Mouse (Mus musculus) pancreas, adult 10 weeks (tissue): ENCODE measurements around the gene Lrrc3b. TPM values are rescaled to one million over a fixed set of nuclear protein-coding genes. Genes with fewer than 3 reads are reported as not detected.

Experiments
- polyA plus RNA-seq: library from polyadenylated mRNA; stranded (reverse); fragments of 350-450 nt; fragmentation: Illumina TruSeq; extraction: RNeasy Lipid Tissue Mini Kit (QIAGEN cat#74804); gene quantifications from one replicate; pipeline ENCODE4 v1.2.3, GENCODE M21; 2015; ENCODE audit warnings: low read depth, low replicate concordance; ENCODE audit not compliant: insufficient read depth

The Lrrc3b gene
- 0.59 TPM for polyA plus RNA-seq

GRCm38 (mm10) chr14:15438485-15439157 lies at the start of gene Lrrc3b:
TSS of gene Lrrc3b (minus strand) at chr14:15438987.

